Mouse (Mus musculus): Measurements from ENCODE around the gene Harbi1. TPM values are rescaled to one million over a fixed set of nuclear protein-coding genes. Genes with fewer than 3 reads are reported as not detected.
A peak's percentile ranks its signal among the peaks of the same experiment; 100 is the strongest.

Harbi1 gene
- polyA plus RNA-seq, 2 experiments = 9.2 to 15.0 TPM

GRCm38 (mm10) chr2:91682850-91683249, 27.8 kb upstream of the Harbi1 start:
- H3K4me3 ChIP-seq (replicated peaks; ENCODE audit: low read length) = no peak overlapping the region
- WGBS = 55% methylated on average over 4 of the region's 4 CpGs
- ATAC-seq (ENCODE audit: low FRiP score, low read depth) = no peak

GRCm38 (mm10) chr2:91683919-91684318, 26.7 kb upstream of the Harbi1 start:
- Histone ChIP-seq H3K4me3 (replicated peaks; ENCODE audit: low read length) (no peak overlapping the region), H3K27me3 (ENCODE audit: control insufficient read depth, insufficient read depth, low read length) (no peaks in the 10 kb centered on the region), H3K4me1 (ENCODE audit: control insufficient read depth, insufficient read depth, low read length) (no peaks in the 10 kb centered on the region), H3K36me3 (ENCODE audit: control insufficient read depth, insufficient read depth, low read length) (peaks cover 90% of the 10 kb centered on the region), H3K9ac (ENCODE audit: low read depth, low read length, severe bottlenecking) (no peak overlapping the region), H3K27ac (replicated peaks; ENCODE audit: low read depth, low read length) (no peak overlapping the region), H3K4me2 (replicated peaks; ENCODE audit: low read depth, low read length, severe bottlenecking) (no peak overlapping the region), H3K9me3 (ENCODE audit: control insufficient read depth, low read length) (no peaks in the 10 kb centered on the region)
- WGBS = 83% methylated on average over 8 of the region's 8 CpGs
- DNase-seq (ENCODE audit: low spot score) (no peak), ATAC-seq (ENCODE audit: low FRiP score, low read depth) (no peak)
- TF ChIP-seq POLR2A (IDR thresholded peaks at IDR 0.05; ENCODE audit: borderline replicate concordance, extremely low read depth, insufficient read depth, insufficient read length) = no peak

More at GRCm38 (mm10) chr2:91682850-91683249, 27.8 kb upstream of the Harbi1 start:
- Histone ChIP-seq H3K36me3 (ENCODE audit: control insufficient read depth, insufficient read depth, low read length) (peaks cover 93% of the 10 kb centered on the region), H3K27me3 (ENCODE audit: control insufficient read depth, insufficient read depth, low read length) (no peaks in the 10 kb centered on the region), H3K27ac (replicated peaks; ENCODE audit: low read depth, low read length) (no peak overlapping the region), H3K4me1 (ENCODE audit: control insufficient read depth, insufficient read depth, low read length) (no peaks in the 10 kb centered on the region), H3K9me3 (ENCODE audit: control insufficient read depth, low read length) (no peaks in the 10 kb centered on the region), H3K4me2 (replicated peaks; ENCODE audit: low read depth, low read length, severe bottlenecking) (no peak overlapping the region), H3K9ac (ENCODE audit: low read depth, low read length, severe bottlenecking) (no peak overlapping the region)
- DNase-seq (ENCODE audit: low spot score) = peak; percentile 23
- no peak for TF ChIP-seq POLR2A (IDR thresholded peaks at IDR 0.05; ENCODE audit: borderline replicate concordance, extremely low read depth, insufficient read depth, insufficient read length)

GRCm38 (mm10) chr2:91689452-91689851, 21.2 kb upstream of the Harbi1 start:
- TF ChIP-seq POLR2A (IDR thresholded peaks at IDR 0.05; ENCODE audit: borderline replicate concordance, extremely low read depth, insufficient read depth, insufficient read length) = no peak
- Histone ChIP-seq H3K27ac (replicated peaks; ENCODE audit: low read depth, low read length) (no peak overlapping the region), H3K27me3 (ENCODE audit: control insufficient read depth, insufficient read depth, low read length) (no peaks in the 10 kb centered on the region), H3K4me3 (replicated peaks; ENCODE audit: low read length) (no peak overlapping the region), H3K9ac (ENCODE audit: low read depth, low read length, severe bottlenecking) (no peak overlapping the region), H3K36me3 (ENCODE audit: control insufficient read depth, insufficient read depth, low read length) (peaks cover 67% of the 10 kb centered on the region), H3K4me1 (ENCODE audit: control insufficient read depth, insufficient read depth, low read length) (no peaks in the 10 kb centered on the region), H3K9me3 (ENCODE audit: control insufficient read depth, low read length) (no peaks in the 10 kb centered on the region), H3K4me2 (replicated peaks; ENCODE audit: low read depth, low read length, severe bottlenecking) (no peak overlapping the region)
- DNase-seq (ENCODE audit: low spot score) (no peak), ATAC-seq (ENCODE audit: low FRiP score, low read depth) (no peak)
- 90% methylated on average over 7 of the region's 7 CpGs for WGBS

GRCm38 (mm10) chr2:91695436-91696224, 15.0 kb upstream of the Harbi1 start:
- no peak for ATAC-seq (ENCODE audit: low FRiP score, low read depth)
- H3K4me3 ChIP-seq (replicated peaks; ENCODE audit: low read length) = no peak overlapping the region

GRCm38 (mm10) chr2:91696225-91696590, 14.4 kb upstream of the Harbi1 start:
- H3K4me3 ChIP-seq (replicated peaks; ENCODE audit: low read length) = no peak overlapping the region
- no peak for ATAC-seq (ENCODE audit: low FRiP score, low read depth)
- H3K27ac ChIP-seq (replicated peaks; ENCODE audit: low read depth, low read length) = no peak overlapping the region
- no peak overlapping the region for H3K9ac ChIP-seq (ENCODE audit: low read depth, low read length, severe bottlenecking)
- H3K4me2 ChIP-seq (replicated peaks; ENCODE audit: low read depth, low read length, severe bottlenecking) = no peak overlapping the region
- DNase-seq (ENCODE audit: low spot score) = no peak
- no peaks in the 10 kb centered on the region for H3K27me3 ChIP-seq (ENCODE audit: control insufficient read depth, insufficient read depth, low read length)
- no peak for TF ChIP-seq POLR2A (IDR thresholded peaks at IDR 0.05; ENCODE audit: borderline replicate concordance, extremely low read depth, insufficient read depth, insufficient read length)
- WGBS = 96% methylated on average over 1 of the region's 1 CpGs
- H3K36me3 ChIP-seq (ENCODE audit: control insufficient read depth, insufficient read depth, low read length) = peaks cover 29% of the 10 kb centered on the region
- no peaks in the 10 kb centered on the region for H3K9me3 ChIP-seq (ENCODE audit: control insufficient read depth, low read length)
- H3K4me1 ChIP-seq (ENCODE audit: control insufficient read depth, insufficient read depth, low read length) = no peaks in the 10 kb centered on the region

More at GRCm38 (mm10) chr2:91695436-91696224, 15.0 kb upstream of the Harbi1 start:
- Histone ChIP-seq H3K27ac (replicated peaks; ENCODE audit: low read depth, low read length) (no peak overlapping the region), H3K36me3 (ENCODE audit: control insufficient read depth, insufficient read depth, low read length) (peaks cover 31% of the 10 kb centered on the region), H3K4me1 (ENCODE audit: control insufficient read depth, insufficient read depth, low read length) (no peaks in the 10 kb centered on the region), H3K9me3 (ENCODE audit: control insufficient read depth, low read length) (no peaks in the 10 kb centered on the region), H3K9ac (ENCODE audit: low read depth, low read length, severe bottlenecking) (no peak overlapping the region), H3K27me3 (ENCODE audit: control insufficient read depth, insufficient read depth, low read length) (no peaks in the 10 kb centered on the region), H3K4me2 (replicated peaks; ENCODE audit: low read depth, low read length, severe bottlenecking) (no peak overlapping the region)
- TF ChIP-seq POLR2A (IDR thresholded peaks at IDR 0.05; ENCODE audit: borderline replicate concordance, extremely low read depth, insufficient read depth, insufficient read length) = no peak
- DNase-seq (ENCODE audit: low spot score) = no peak
- 87% methylated on average over 10 of the region's 10 CpGs for WGBS
